Mouse (Mus musculus) CH12.LX (cell line): Measurements from ENCODE around the gene Frem3. TPM values are rescaled to one million over a fixed set of nuclear protein-coding genes. Genes with fewer than 3 reads are reported as not detected.
A peak's percentile ranks its signal among the peaks of the same experiment; 100 is the strongest.

Source experiments
- DNase-seq: peaks from one replicate; pipeline ENCODE4 v3.0.0-alpha.2; 2013; ENCODE audit errors: extremely low read depth
- H3K27ac ChIP-seq: 2 replicates; pipeline ENCODE4 v1.5.1; 2012; ENCODE audit warnings: low read depth, mild to moderate bottlenecking, control low read depth, moderate library complexity; ENCODE audit not compliant: insufficient read depth
- H3K27me3 ChIP-seq: replicated peaks from 2 replicates; pipeline ENCODE3; 2012; ENCODE audit warnings: inconsistent platforms
- H3K36me3 ChIP-seq, 2 experiments: replicated peaks in 1 of 2; 2 replicates each; pipeline versions ENCODE3 to v1.6.1; 2012; ENCODE audit warnings: inconsistent platforms in 1 of 2, low read length in 1 of 2, mild to moderate bottlenecking in 1 of 2, mixed read lengths in 1 of 2, moderate library complexity in 1 of 2; ENCODE audit not compliant: control insufficient read depth in 1 of 2, insufficient read depth in 1 of 2
- H3K4me1 ChIP-seq, 2 experiments: 2 replicates each; pipeline ENCODE4 v1.6.1; 2012; ENCODE audit warnings: inconsistent platforms in 1 of 2, moderate library complexity in 1 of 2; ENCODE audit not compliant: insufficient read depth in 2 of 2, control insufficient read depth in 1 of 2
- H3K4me2 ChIP-seq: 2 replicates; pipeline ENCODE4 v1.6.1; 2012; ENCODE audit warnings: low read depth, mild to moderate bottlenecking, control low read depth; ENCODE audit not compliant: poor library complexity, insufficient read depth, severe bottlenecking
- H3K4me3 ChIP-seq, 3 experiments: fragments of 150-350 bp in 1 of 3; sonication (generic) in 1 of 3; replicated peaks in 1 of 3; 2 replicates each; pipeline versions ENCODE3 to v1.5.1; 2011 to 2012; ENCODE audit warnings: low read depth in 2 of 3, low read length in 2 of 3, mild to moderate bottlenecking in 2 of 3, moderate library complexity in 2 of 3, control low read depth in 1 of 3, improper control_type of control experiment in 1 of 3, inconsistent platforms in 1 of 3, mixed read lengths in 1 of 3; ENCODE audit not compliant: poor library complexity in 1 of 3
- H3K79me2 ChIP-seq: replicated peaks from 2 replicates; pipeline ENCODE4 v1.6.1; 2012; ENCODE audit warnings: mild to moderate bottlenecking, moderate library complexity; ENCODE audit not compliant: control insufficient read depth, poor library complexity, insufficient read depth, severe bottlenecking; ENCODE audit errors: extremely low read depth
- H3K9ac ChIP-seq: 2 replicates; pipeline ENCODE4 v1.6.1; 2012; ENCODE audit warnings: low read depth, mild to moderate bottlenecking, control low read depth, moderate library complexity; ENCODE audit not compliant: insufficient read depth
- H3K9me3 ChIP-seq: replicated peaks from 2 replicates; pipeline ENCODE3; 2012; ENCODE audit warnings: low read length, inconsistent platforms, mixed read lengths
- BHLHE40 ChIP-seq: IDR thresholded peaks from 2 replicates; pipeline ENCODE4 v1.6.1; 2011; ENCODE audit warnings: mild to moderate bottlenecking, low read depth, low read length, improper control_type of control experiment
- CHD1 ChIP-seq: IDR thresholded peaks from 2 replicates; pipeline ENCODE4 v1.6.1; 2012; ENCODE audit warnings: low read depth, low read length, improper control_type of control experiment, inconsistent platforms
- CTCF ChIP-seq, 2 experiments: IDR thresholded peaks in 1 of 2; conservative IDR thresholded peaks in 1 of 2; 2 replicates each; pipeline ENCODE4 v1.5.1; 2011 to 2012; ENCODE audit warnings: low read depth in 2 of 2, low read length in 2 of 2, improper control_type of control experiment in 1 of 2, inconsistent platforms in 1 of 2, mild to moderate bottlenecking in 1 of 2, moderate library complexity in 1 of 2
- E2F4 ChIP-seq: IDR thresholded peaks from 2 replicates; pipeline ENCODE4 v1.6.1; 2011; ENCODE audit warnings: low read depth, low read length, improper control_type of control experiment; ENCODE audit not compliant: insufficient replicate concordance
- ELF1 ChIP-seq: IDR thresholded peaks from 2 replicates; pipeline ENCODE4 v1.6.1; 2014; ENCODE audit warnings: low read depth, mild to moderate bottlenecking, inconsistent platforms, low read length, improper control_type of control experiment
- EP300 ChIP-seq: IDR thresholded peaks from 2 replicates; pipeline ENCODE4 v1.6.1; 2011; ENCODE audit warnings: low read length, improper control_type of control experiment
- ETS1 ChIP-seq: conservative IDR thresholded peaks from 2 replicates; pipeline ENCODE4 v1.6.1; 2012; ENCODE audit warnings: low read depth, mild to moderate bottlenecking, inconsistent platforms, low read length, improper control_type of control experiment, moderate library complexity
- GABPA ChIP-seq: IDR thresholded peaks from 2 replicates; pipeline ENCODE4 v1.6.1; 2012; ENCODE audit warnings: low read depth, low read length, improper control_type of control experiment, inconsistent platforms; ENCODE audit not compliant: insufficient replicate concordance
- IRF4 ChIP-seq: IDR thresholded peaks from 2 replicates; pipeline ENCODE4 v1.6.1; 2014; ENCODE audit warnings: low read depth, mild to moderate bottlenecking, inconsistent platforms, low read length, improper control_type of control experiment
- JUN ChIP-seq: IDR thresholded peaks from 2 replicates; pipeline ENCODE4 v1.6.1; 2011; ENCODE audit warnings: low read depth, mild to moderate bottlenecking, low read length, improper control_type of control experiment, moderate library complexity; ENCODE audit not compliant: insufficient read depth
- JUND ChIP-seq: conservative IDR thresholded peaks from 2 replicates; pipeline ENCODE4 v1.6.1; 2011; ENCODE audit warnings: low read depth, low read length, improper control_type of control experiment
- KAT2A ChIP-seq: IDR thresholded peaks from 2 replicates; pipeline ENCODE4 v1.6.1; 2012; ENCODE audit warnings: low read length, improper control_type of control experiment, inconsistent platforms; ENCODE audit not compliant: insufficient replicate concordance
- MAFK ChIP-seq: IDR thresholded peaks from 2 replicates; pipeline ENCODE4 v1.6.1; 2011; ENCODE audit warnings: low read length, improper control_type of control experiment; ENCODE audit not compliant: insufficient replicate concordance
- NELFE ChIP-seq: IDR thresholded peaks from 2 replicates; pipeline ENCODE4 v1.6.1; 2011; ENCODE audit warnings: low read depth, low read length, improper control_type of control experiment
- NRF1 ChIP-seq: IDR thresholded peaks from 2 replicates; pipeline ENCODE4 v1.6.1; 2014; ENCODE audit warnings: low read depth, mild to moderate bottlenecking, inconsistent platforms, low read length, improper control_type of control experiment, moderate library complexity
- PAX5 ChIP-seq: IDR thresholded peaks from 2 replicates; pipeline ENCODE4 v1.6.1; 2012; ENCODE audit warnings: low read length, inconsistent platforms, mixed read lengths
- POLR2AphosphoS2 ChIP-seq: IDR thresholded peaks from 2 replicates; pipeline ENCODE4 v1.6.1; 2011; ENCODE audit warnings: low read depth, low read length, improper control_type of control experiment
- RAD21 ChIP-seq: IDR thresholded peaks from 2 replicates; pipeline ENCODE4 v1.6.1; 2011; ENCODE audit warnings: low read depth, mild to moderate bottlenecking, low read length, improper control_type of control experiment, moderate library complexity
- SMC3 ChIP-seq: IDR thresholded peaks from 2 replicates; pipeline ENCODE4 v1.6.1; 2011; ENCODE audit warnings: low read depth, low read length, improper control_type of control experiment
- TCF12 ChIP-seq: IDR thresholded peaks from 2 replicates; pipeline ENCODE4 v1.6.1; 2014; ENCODE audit warnings: low read depth, mild to moderate bottlenecking, inconsistent platforms, low read length, improper control_type of control experiment
- UBTF ChIP-seq: IDR thresholded peaks from 2 replicates; pipeline ENCODE4 v1.6.1; 2012; ENCODE audit warnings: low read depth, mild to moderate bottlenecking, inconsistent platforms, low read length, improper control_type of control experiment, moderate library complexity
- USF2 ChIP-seq: conservative IDR thresholded peaks from 2 replicates; pipeline ENCODE4 v1.6.1; 2011; ENCODE audit warnings: low read depth, low read length, improper control_type of control experiment
- ZC3H11A ChIP-seq: IDR thresholded peaks from 2 replicates; pipeline ENCODE4 v1.6.1; 2012; ENCODE audit warnings: low read depth, mild to moderate bottlenecking, inconsistent platforms, low read length, improper control_type of control experiment
- ZKSCAN1 ChIP-seq: IDR thresholded peaks from 2 replicates; pipeline ENCODE4 v1.6.1; 2012; ENCODE audit warnings: low read depth, inconsistent platforms, low read length, improper control_type of control experiment, borderline replicate concordance
- dilution Hi-C: fragments of 300-500 bp; cut with MboI; formaldehyde crosslinking; loops from 2 replicates; pipeline ENCODE4 v1.14.3; 2020; ENCODE audit warnings: low sequenced_read_pairs; ENCODE audit not compliant: extremely low pct_unique_long_range_greater_than_20kb, extremely low pct_ligation_motif_present
- in situ Hi-C: fragments of 300-500 bp; cut with MboI; formaldehyde crosslinking; loops from 3 replicates; pipeline ENCODE4 v1.14.3; 2019; ENCODE audit warnings: low sequenced_read_pairs, low pct_ligation_motif_present, low pct_unique_long_range_greater_than_20kb, mixed read lengths
- polyA plus RNA-seq: library from polyadenylated mRNA; unstranded; fragments of >175 nt; gene quantifications from 2 replicates; pipeline ENCODE4 v1.2.1, GENCODE M21; 2012; ENCODE audit warnings: low read depth; ENCODE audit not compliant: insufficient read length
- total RNA-seq, 2 experiments: library from RNA; depleted of rRNA; stranded (reverse); fragments of 300-350 nt in 1 of 2; fragments of >200 nt in 1 of 2; gene quantifications; 2 replicates each; pipeline ENCODE4 v1.2.3; 2012 to 2014

The Frem3 gene
- total and polyA plus RNA-seq, 3 experiments: not detected

- Histone ChIP-seq H3K36me3 (no peaks in the 10 kb centered on the region), H3K79me2 (no peaks in the 10 kb centered on the region), H3K9ac (no peak overlapping the region), H3K9me3 (no peaks in the 10 kb centered on the region), H3K27me3 (no peaks in the 10 kb centered on the region), H3K27ac (no peak overlapping the region), H3K4me2 (no peak overlapping the region), H3K4me1 (no peaks in the 10 kb centered on the region), H3K4me3 (no peak overlapping the region)
- no peak for DNase-seq
- in situ Hi-C loops (no loop called here), dilution Hi-C loops (no loop called here)
- TF ChIP-seq PAX5: no peak
- TF ChIP-seq RAD21: no peak
- TF ChIP-seq CHD1: no peak
- TF ChIP-seq BHLHE40: no peak
- no peak for TF ChIP-seq ELF1
- TF ChIP-seq USF2: no peak
- TF ChIP-seq E2F4: no peak
- TF ChIP-seq TCF12: no peak
- TF ChIP-seq ETS1: no peak
- TF ChIP-seq POLR2AphosphoS2: no peak
- TF ChIP-seq UBTF: no peak
- TF ChIP-seq NRF1: no peak
Measured at GRCm38 (mm10) chr8:80611441-80611751, 516 bp downstream of the Frem3 start.

GRCm38 (mm10) chr8:80619787-80620186, 8.9 kb downstream of the Frem3 start:
- Histone ChIP-seq H3K9me3 (no peaks in the 10 kb centered on the region), H3K27me3 (no peaks in the 10 kb centered on the region), H3K4me2 (no peak overlapping the region), H3K79me2 (no peaks in the 10 kb centered on the region), H3K27ac (no peak overlapping the region), H3K4me1 (no peaks in the 10 kb centered on the region), H3K36me3 (no peaks in the 10 kb centered on the region), H3K4me3 (no peak overlapping the region), H3K9ac (no peak overlapping the region)
- in situ Hi-C loops (no loop called here), dilution Hi-C loops (no loop called here)
- peak; percentile 12 for DNase-seq
- TF ChIP-seq IRF4 (no peak), NELFE (no peak), ELF1 (no peak), ZKSCAN1 (no peak), USF2 (no peak), ZC3H11A (no peak), JUN (no peak), JUND (no peak), MAFK (no peak), GABPA (no peak), CTCF (conservative IDR thresholded peaks at IDR 0.05 in 1 of 2, IDR thresholded peaks at IDR 0.05 in 1 of 2; ENCODE audit: low read depth in 2 of 2, low read length in 2 of 2) (no peak), UBTF (no peak), E2F4 (no peak), KAT2A (no peak), EP300 (no peak), SMC3 (no peak)
